Mouse (Mus musculus): Measurements from ENCODE around the gene Oca2.

- TF ChIP-seq CTCF (IDR thresholded peaks at IDR 0.05; ENCODE audit: low read depth, low read length) (no peak), POLR2AphosphoS5 (IDR thresholded peaks at IDR 0.05; ENCODE audit: insufficient replicate concordance, low read depth, low read length) (no peak), GATA1 (IDR thresholded peaks at IDR 0.05; ENCODE audit: borderline replicate concordance, low read length) (no peak), TAL1 (conservative IDR thresholded peaks at IDR 0.05; ENCODE audit: low read depth, low read length) (no peak), GATA2 (IDR thresholded peaks at IDR 0.05; ENCODE audit: borderline replicate concordance, low read depth, low read length) (no peak)
Measured at GRCm38 (mm10) chr7:56191661-56192060, 47.9 kb upstream of the Oca2 start.
